Mouse (Mus musculus) cerebellum, adult 2 months (tissue): ENCODE results near the gene Aldh8a1.

Source experiments
- CTCF ChIP-seq: fragments of 200-500 bp; IDR thresholded peaks from 2 replicates; pipeline ENCODE4 v1.5.1; 2011; ENCODE audit warnings: low read depth, mild to moderate bottlenecking, control low read depth, low read length, moderate library complexity, borderline replicate concordance; ENCODE audit not compliant: insufficient read depth
- POLR2A ChIP-seq: fragments of 200-500 bp; IDR thresholded peaks from 2 replicates; pipeline ENCODE4 v1.6.1; 2011; ENCODE audit warnings: low read length, control low read depth, borderline replicate concordance; ENCODE audit not compliant: insufficient read depth

DNA sequence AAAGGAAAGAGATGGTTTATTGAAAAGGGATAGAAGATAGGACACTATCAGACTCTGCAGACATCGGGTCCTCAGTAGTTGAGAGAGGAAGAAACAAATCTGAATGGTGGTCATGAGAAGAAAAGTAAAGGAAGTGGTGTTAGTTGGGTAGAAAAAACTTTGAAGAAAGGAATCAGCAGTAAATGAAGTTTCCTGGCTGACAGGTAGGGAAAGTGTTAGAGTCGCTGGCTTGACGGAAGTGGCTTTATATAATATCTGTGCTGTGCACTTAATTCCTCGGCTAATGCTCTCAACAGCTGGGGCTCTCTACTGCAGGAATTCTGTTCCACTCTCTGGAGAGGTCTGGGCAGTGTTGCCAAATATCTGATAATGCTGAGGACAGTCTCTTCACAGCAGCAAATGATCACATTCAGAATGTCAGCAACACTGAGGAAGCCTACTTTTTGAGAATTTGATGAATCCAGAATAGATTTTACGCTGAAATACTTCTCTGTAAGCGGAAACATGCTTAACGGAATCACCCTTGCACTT lies 49.4 kb upstream of the Aldh8a1 start:
- TF ChIP-seq CTCF = no peak
- no peak for TF ChIP-seq POLR2A
